Mouse (Mus musculus) small intestine, adult 2 months (tissue): ENCODE results near the gene Asic2.

Source experiments
- CTCF ChIP-seq: fragments of 200-500 bp; IDR thresholded peaks from 2 replicates; pipeline ENCODE4 v1.5.1; 2012; ENCODE audit warnings: low read depth, mild to moderate bottlenecking, control low read depth, inconsistent platforms, low read length, moderate library complexity, mixed read lengths; ENCODE audit not compliant: insufficient replicate concordance, insufficient read length; ENCODE audit errors: extremely low read depth
- POLR2A ChIP-seq: fragments of 200-500 bp; IDR thresholded peaks from 2 replicates; pipeline ENCODE4 v1.6.1; 2012; ENCODE audit warnings: low read depth, mild to moderate bottlenecking, control low read depth, inconsistent platforms, low read length, moderate library complexity

- TF ChIP-seq CTCF (no peak), POLR2A (no peak)
Measured at GRCm38 (mm10) chr11:81564857-81565256, 403.4 kb downstream of the Asic2 start.
